Mouse (Mus musculus): ENCODE measurements around the gene Ell. TPM values are rescaled to one million over a fixed set of nuclear protein-coding genes. Genes with fewer than 3 reads are reported as not detected.

Gene Ell
- polyA plus RNA-seq, 1 experiment = 17.8 TPM

- peaks cover 5% of the 10 kb centered on the region for H3K4me1 ChIP-seq (ENCODE audit: control insufficient read depth, insufficient read depth, low read length)
- WGBS = 82% methylated on average over 2 of the region's 2 CpGs
- no peak for TF ChIP-seq POLR2A (IDR thresholded peaks at IDR 0.05; ENCODE audit: borderline replicate concordance, control insufficient read depth, low read depth, low read length)
- no peak for TF ChIP-seq CTCF (IDR thresholded peaks at IDR 0.05; ENCODE audit: control insufficient read depth, insufficient read depth, low read length)
- no peak overlapping the region for H3K27ac ChIP-seq (ENCODE audit: control insufficient read depth, insufficient read depth, low read depth, low read length, poor library complexity)
- no peak overlapping the region for H3K4me3 ChIP-seq (replicated peaks; ENCODE audit: control insufficient read depth, low read depth, low read length)
Observed at GRCm38 (mm10) chr8:70511770-70512169, 27.5 kb upstream of the Ell start.

GRCm38 (mm10) chr8:70512253-70512903 is 26.9 kb upstream of the Ell start:
- WGBS = 57% methylated on average over 11 of the region's 11 CpGs
- H3K4me1 ChIP-seq (ENCODE audit: control insufficient read depth, insufficient read depth, low read length) = peaks cover 5% of the 10 kb centered on the region
- TF ChIP-seq POLR2A (IDR thresholded peaks at IDR 0.05; ENCODE audit: borderline replicate concordance, control insufficient read depth, low read depth, low read length) = no peak
- no peak for TF ChIP-seq CTCF (IDR thresholded peaks at IDR 0.05; ENCODE audit: control insufficient read depth, insufficient read depth, low read length)
- H3K27ac ChIP-seq (ENCODE audit: control insufficient read depth, insufficient read depth, low read depth, low read length, poor library complexity) = no peak overlapping the region; the same call in 1 of the 2 replicates
- no peak overlapping the region for H3K4me3 ChIP-seq (replicated peaks; ENCODE audit: control insufficient read depth, low read depth, low read length)

- 29% methylated on average over 2 of the region's 2 CpGs for WGBS
- Histone ChIP-seq H3K4me3 (replicated peaks; ENCODE audit: control insufficient read depth, low read depth, low read length) (no peak overlapping the region), H3K27ac (ENCODE audit: control insufficient read depth, insufficient read depth, low read depth, low read length, poor library complexity) (no peak overlapping the region), H3K4me1 (ENCODE audit: control insufficient read depth, insufficient read depth, low read length) (peaks cover 5% of the 10 kb centered on the region)
- TF ChIP-seq CTCF (IDR thresholded peaks at IDR 0.05; ENCODE audit: control insufficient read depth, insufficient read depth, low read length) (no peak), POLR2A (IDR thresholded peaks at IDR 0.05; ENCODE audit: borderline replicate concordance, control insufficient read depth, low read depth, low read length) (no peak)
Observed at GRCm38 (mm10) chr8:70513441-70513840, 25.8 kb upstream of the Ell start.

GRCm38 (mm10) chr8:70517940-70518643 is 21.2 kb upstream of the Ell start:
- WGBS = 82% methylated on average over 10 of the region's 10 CpGs
- Histone ChIP-seq H3K4me3 (replicated peaks; ENCODE audit: control insufficient read depth, low read depth, low read length) (no peak overlapping the region), H3K4me1 (ENCODE audit: control insufficient read depth, insufficient read depth, low read length) (no peaks in the 10 kb centered on the region), H3K27ac (ENCODE audit: control insufficient read depth, insufficient read depth, low read depth, low read length, poor library complexity) (no peak overlapping the region)
- TF ChIP-seq POLR2A (IDR thresholded peaks at IDR 0.05; ENCODE audit: borderline replicate concordance, control insufficient read depth, low read depth, low read length) (no peak), CTCF (IDR thresholded peaks at IDR 0.05; ENCODE audit: control insufficient read depth, insufficient read depth, low read length) (no peak)

DNA sequence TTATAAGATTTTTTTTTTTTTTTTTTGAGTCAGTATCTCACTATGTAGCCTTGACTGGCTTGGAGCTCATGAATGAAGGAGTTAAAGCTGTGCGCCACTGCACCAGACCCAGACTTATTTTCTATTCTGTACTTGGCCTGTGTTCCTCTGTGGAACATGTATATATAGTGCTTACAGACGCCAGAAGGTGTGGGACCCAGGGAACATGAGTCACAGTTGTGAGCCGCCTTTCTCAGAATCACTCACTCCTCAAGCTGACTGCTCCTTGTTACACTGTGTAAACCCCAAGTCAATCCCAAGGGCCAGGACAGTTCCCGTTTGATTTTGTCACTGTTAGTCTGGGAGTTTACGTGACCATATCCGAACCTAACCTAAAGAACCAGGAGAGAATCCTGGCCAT is 20.2 kb upstream of the Ell start:
- TF ChIP-seq CTCF (IDR thresholded peaks at IDR 0.05; ENCODE audit: control insufficient read depth, insufficient read depth, low read length) = no peak
- TF ChIP-seq POLR2A (IDR thresholded peaks at IDR 0.05; ENCODE audit: borderline replicate concordance, control insufficient read depth, low read depth, low read length) = no peak
- Histone ChIP-seq H3K4me3 (replicated peaks; ENCODE audit: control insufficient read depth, low read depth, low read length) (no peak overlapping the region), H3K4me1 (ENCODE audit: control insufficient read depth, insufficient read depth, low read length) (no peaks in the 10 kb centered on the region; the same call in 1 of the 2 replicates), H3K27ac (ENCODE audit: control insufficient read depth, insufficient read depth, low read depth, low read length, poor library complexity) (no peak overlapping the region)
- WGBS = 87% methylated on average over 6 of the region's 6 CpGs

DNA sequence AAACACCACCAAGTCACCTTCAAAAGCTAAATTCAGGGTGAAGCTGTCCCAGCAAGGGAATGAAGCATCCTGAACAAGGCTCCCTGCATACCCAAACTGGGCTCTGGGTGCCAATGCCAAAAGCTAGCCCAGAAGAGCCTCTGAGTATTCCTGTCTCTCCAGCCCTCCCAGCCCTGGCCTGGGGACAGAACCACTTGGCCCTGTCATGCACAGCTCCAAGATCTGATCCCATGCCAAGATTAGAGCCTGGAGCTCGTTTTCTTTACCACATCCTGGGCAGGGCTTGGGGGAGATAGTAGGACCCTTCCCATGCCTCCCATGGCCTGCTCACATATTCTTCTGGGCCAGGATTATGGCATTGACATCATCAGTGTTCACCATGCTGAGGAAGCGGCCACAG is 19.7 kb upstream of the Ell start:
- WGBS = 56% methylated on average over 2 of the region's 2 CpGs
- no peaks in the 10 kb centered on the region; the same call in 1 of the 2 replicates for H3K4me1 ChIP-seq (ENCODE audit: control insufficient read depth, insufficient read depth, low read length)
- TF ChIP-seq CTCF (IDR thresholded peaks at IDR 0.05; ENCODE audit: control insufficient read depth, insufficient read depth, low read length) (no peak), POLR2A (IDR thresholded peaks at IDR 0.05; ENCODE audit: borderline replicate concordance, control insufficient read depth, low read depth, low read length) (no peak)
- H3K27ac ChIP-seq (ENCODE audit: control insufficient read depth, insufficient read depth, low read depth, low read length, poor library complexity) = no peak overlapping the region
- no peak overlapping the region for H3K4me3 ChIP-seq (replicated peaks; ENCODE audit: control insufficient read depth, low read depth, low read length)

DNA sequence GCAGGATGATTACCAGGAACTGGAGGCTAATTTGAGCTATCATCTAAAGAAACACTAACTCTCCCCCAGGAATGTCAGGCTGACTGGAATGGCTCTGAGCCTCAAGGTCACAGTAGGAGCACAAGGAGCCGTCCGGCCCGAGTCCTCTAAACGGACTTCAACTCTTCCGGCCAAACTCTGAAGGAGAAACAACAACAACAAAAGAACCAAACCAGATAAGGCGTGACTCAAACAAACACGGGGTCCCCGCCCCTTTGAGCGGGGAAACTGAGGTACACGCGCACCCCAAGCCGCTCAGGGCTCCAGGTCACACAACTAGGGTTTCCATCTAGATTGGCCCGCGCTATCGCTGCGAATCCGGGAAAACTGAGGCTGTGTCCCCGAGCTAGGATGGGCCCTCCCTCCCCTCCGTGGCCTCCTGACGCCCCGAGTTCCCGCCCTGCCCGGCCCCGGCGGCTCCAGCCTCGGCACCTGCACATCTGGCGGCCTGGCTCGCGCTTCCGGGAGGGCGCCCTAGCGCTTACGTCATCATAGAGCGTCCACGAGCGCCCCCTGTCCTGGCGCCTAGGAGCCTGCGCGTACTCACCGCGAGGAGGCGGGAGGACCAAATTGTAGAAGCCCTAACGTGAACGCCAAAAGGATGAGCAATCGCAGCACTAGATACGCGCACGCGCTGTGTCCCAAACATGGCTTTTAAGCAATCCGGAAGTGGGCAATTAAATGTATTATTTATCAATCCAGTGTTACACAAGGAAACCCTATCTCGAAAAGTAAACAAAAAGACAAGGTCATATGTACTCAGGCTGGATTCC is 16.5 kb upstream of the Ell start:
- Histone ChIP-seq H3K4me3 (replicated peaks; ENCODE audit: control insufficient read depth, low read depth, low read length) (peak overlapping the region; percentile 89), H3K27ac (ENCODE audit: control insufficient read depth, insufficient read depth, low read depth, low read length, poor library complexity) (peak overlapping the region; percentile 72), H3K4me1 (ENCODE audit: control insufficient read depth, insufficient read depth, low read length) (peaks cover 3% of the 10 kb centered on the region)
- under 1% methylated on average over 51 of the region's 51 CpGs for WGBS
- peak; percentile 84; the same call in 1 of the 2 replicates for TF ChIP-seq POLR2A (IDR thresholded peaks at IDR 0.05; ENCODE audit: borderline replicate concordance, control insufficient read depth, low read depth, low read length)
- TF ChIP-seq CTCF (IDR thresholded peaks at IDR 0.05; ENCODE audit: control insufficient read depth, insufficient read depth, low read length) = peak; percentile 66

DNA sequence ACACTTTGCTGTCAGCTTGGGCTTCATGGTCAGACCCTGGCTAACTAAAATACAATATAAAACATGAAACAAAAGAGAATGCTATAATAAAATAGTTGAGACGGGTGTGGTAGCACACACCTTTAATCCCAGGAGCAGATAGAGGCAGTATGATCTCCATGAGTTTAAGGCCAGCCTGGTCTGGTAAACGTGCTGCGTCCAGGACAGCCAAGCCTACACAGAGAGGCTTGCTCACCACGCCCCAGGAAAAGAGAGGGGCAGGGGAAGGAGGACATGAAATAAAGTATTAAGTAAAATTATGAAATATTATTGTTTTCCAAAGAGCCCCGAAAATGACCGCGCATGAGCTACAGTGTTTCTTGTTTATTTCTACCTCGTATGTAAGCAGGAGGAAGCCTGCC is 12.1 kb upstream of the Ell start:
- TF ChIP-seq CTCF (IDR thresholded peaks at IDR 0.05; ENCODE audit: control insufficient read depth, insufficient read depth, low read length) (no peak), POLR2A (IDR thresholded peaks at IDR 0.05; ENCODE audit: borderline replicate concordance, control insufficient read depth, low read depth, low read length) (no peak)
- peak overlapping the region; percentile 44 for H3K27ac ChIP-seq (ENCODE audit: control insufficient read depth, insufficient read depth, low read depth, low read length, poor library complexity)
- H3K4me1 ChIP-seq (ENCODE audit: control insufficient read depth, insufficient read depth, low read length) = peaks cover 5% of the 10 kb centered on the region
- WGBS = 0% methylated on average over 8 of the region's 8 CpGs
- peak overlapping the region; percentile 88 for H3K4me3 ChIP-seq (replicated peaks; ENCODE audit: control insufficient read depth, low read depth, low read length)

All from bone marrow, adult 2 months (tissue).